Mouse (Mus musculus) stomach, postnatal 0 days (tissue): ENCODE results near the gene Aqp9.

ENCODE experiments used
- CTCF ChIP-seq: IDR thresholded peaks from 2 replicates; pipeline ENCODE4 v1.5.1; 2016; ENCODE audit warnings: antibody characterized with exemption, low read depth, mild to moderate bottlenecking, moderate library complexity
- EP300 ChIP-seq: optimal IDR thresholded peaks from 2 replicates; pipeline ENCODE3; 2016; ENCODE audit warnings: antibody characterized with exemption

DNA sequence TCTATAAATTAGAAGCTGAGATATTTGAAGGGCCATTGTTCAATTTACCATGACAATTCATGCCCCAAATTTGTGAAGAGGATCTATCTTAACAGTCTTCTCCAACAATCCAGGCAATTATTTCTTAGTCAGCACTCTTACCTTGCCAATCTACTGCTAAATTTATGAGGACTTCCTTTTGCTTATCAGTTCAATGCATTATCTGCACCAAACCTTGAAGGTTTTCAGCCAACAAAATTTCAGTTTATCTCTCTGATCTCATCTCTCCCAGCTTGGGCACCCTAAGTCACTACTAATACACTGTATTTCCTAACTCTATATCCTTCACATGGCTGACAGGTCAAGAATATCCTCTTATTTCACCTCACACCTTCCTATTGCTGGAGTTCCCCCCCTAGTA, 16.8 kb upstream of the Aqp9 start:
- TF ChIP-seq CTCF (no peak), EP300 (no peak)
